ENCODE assay signal across 8 mouse cellular contexts in genomic region chr16:24282194-24282683, GRCm38 (mm10).
DNase-seq lines count a peak whose midpoint lies in the region; ATAC-seq and TF ChIP-seq lines count a peak whose summit lies in the region.

No protein-coding gene starts in this region.

- no peak overlapping the region for H3K4me3 ChIP-seq in midbrain, embryonic 13.5 days (replicated peaks)
- H3K4me3 ChIP-seq in stomach, postnatal 0 days (ENCODE audit: low read depth, low read length) = no peak overlapping the region

- TF ChIP-seq EP300 in stomach, postnatal 0 days (optimal IDR thresholded peaks at IDR 0.05) = no peak

- H3K9ac ChIP-seq in midbrain, embryonic 13.5 days (replicated peaks) = no peak overlapping the region
- no peak overlapping the region for H3K9ac ChIP-seq in stomach, postnatal 0 days (ENCODE audit: low read length)

- 30% methylated on average over 6 of the region's 6 CpGs for WGBS in midbrain, embryonic 13.5 days
- WGBS in stomach, postnatal 0 days = 6% methylated on average over 6 of the region's 6 CpGs

- peak; percentile 73 for ATAC-seq in cerebellum, adult (ENCODE audit: insufficient number of reproducible peaks, low FRiP score, low TSS enrichment)
- peak; percentile 92 for ATAC-seq in midbrain, embryonic 13.5 days
- peak; percentile 96 for ATAC-seq in stomach, postnatal 0 days (ENCODE audit: low FRiP score, low TSS enrichment)
- no peak for ATAC-seq in megakaryocyte progenitor cell, adult 5-6 weeks (replicated peaks; ENCODE audit: poor library complexity)

- H3K36me3 ChIP-seq in midbrain, embryonic 13.5 days = no peaks in the 10 kb centered on the region
- H3K36me3 ChIP-seq in stomach, postnatal 0 days (ENCODE audit: control insufficient read depth, insufficient read depth, low read length) = no peaks in the 10 kb centered on the region

- no peaks in the 10 kb centered on the region for H3K4me1 ChIP-seq in midbrain, embryonic 13.5 days (replicated peaks)
- H3K4me1 ChIP-seq in stomach, postnatal 0 days (replicated peaks; ENCODE audit: control insufficient read depth, insufficient read depth) = no peaks in the 10 kb centered on the region

- peak; percentile 74 for TF ChIP-seq CTCF in stomach, postnatal 0 days (IDR thresholded peaks at IDR 0.05; ENCODE audit: low read depth)

- no peak overlapping the region for H3K27ac ChIP-seq in midbrain, embryonic 13.5 days
- peak overlapping the region; percentile 83 for H3K27ac ChIP-seq in stomach, postnatal 0 days (replicated peaks)

- DNase-seq in fibroblast of lung, adult 2 months (ENCODE audit: low read depth) = peak; percentile 98
- DNase-seq in heart, adult 9 months (ENCODE audit: low spot score in 2 of 2) = peak; percentile 92 to 94
- DNase-seq in kidney, adult 8-10 months = peak; percentile 55 to 77
- DNase-seq in left cerebral cortex, postnatal 36 days (ENCODE audit: low spot score in 2 of 2) = peak; percentile 77 to 78
- peak; percentile 77 for DNase-seq in stomach, postnatal 0 days (ENCODE audit: low spot score)

- intact Hi-C loops in left cerebral cortex, postnatal 36 days (cut with DNase I) = loop anchor here (5.0 kb wide), 1 partner anchor 295 kb away; the partner anchor contains the start of genes Bcl6 and Gm37419

- H3K27me3 ChIP-seq in midbrain, embryonic 13.5 days = no peaks in the 10 kb centered on the region
- H3K27me3 ChIP-seq in stomach, postnatal 0 days (ENCODE audit: control insufficient read depth, insufficient read depth, low read length) = no peaks in the 10 kb centered on the region

- H3K4me2 ChIP-seq in midbrain, embryonic 13.5 days (replicated peaks) = no peak overlapping the region
- no peak overlapping the region for H3K4me2 ChIP-seq in stomach, postnatal 0 days (replicated peaks; ENCODE audit: low read depth)

- H3K9me3 ChIP-seq in midbrain, embryonic 13.5 days = no peaks in the 10 kb centered on the region
- no peaks in the 10 kb centered on the region for H3K9me3 ChIP-seq in stomach, postnatal 0 days (ENCODE audit: control insufficient read depth, low read length)
